Mouse (Mus musculus) limb, embryonic 12.5 days (tissue): ENCODE data around the gene Syne2. TPM values are rescaled to one million over a fixed set of nuclear protein-coding genes. Genes with fewer than 3 reads are reported as not detected.
"Not testable (repeated sequence)": the region's sequence is repeated elsewhere in the genome, so short reads cannot be mapped to it uniquely, and the experiment has no call there.

Experiments used
- ATAC-seq: fragments of 200-750 bp; cut with Nextera tagmentation; 2 replicates; pipeline ENCODE4 v1.8.0; 2017; ENCODE audit warnings: low read depth, moderate TSS enrichment; ENCODE audit not compliant: insufficient number of reproducible peaks, insufficient read depth, low FRiP score, low TSS enrichment
- H3K27ac ChIP-seq: fragments of 300-500 bp; sonication (generic); 2 replicates; pipeline ENCODE4 v1.5.1; 2016; ENCODE audit warnings: mild to moderate bottlenecking, moderate library complexity
- H3K27me3 ChIP-seq: fragments of 300-500 bp; sonication (generic); 2 replicates; pipeline ENCODE4 v1.6.1; 2016; ENCODE audit warnings: mild to moderate bottlenecking, moderate library complexity
- H3K36me3 ChIP-seq: fragments of 300-500 bp; sonication (generic); 2 replicates; pipeline ENCODE4 v1.6.1; 2016; ENCODE audit warnings: mild to moderate bottlenecking, moderate library complexity
- H3K4me1 ChIP-seq: fragments of 300-500 bp; sonication (generic); replicated peaks from 2 replicates; pipeline ENCODE4 v1.6.1; 2016
- H3K4me2 ChIP-seq: fragments of 300-500 bp; sonication (generic); 2 replicates; pipeline ENCODE4 v1.6.1; 2016; ENCODE audit warnings: mild to moderate bottlenecking, moderate library complexity
- H3K4me3 ChIP-seq: fragments of 300-500 bp; sonication (generic); replicated peaks from 2 replicates; pipeline ENCODE4 v1.5.1; 2016; ENCODE audit warnings: mild to moderate bottlenecking
- H3K9ac ChIP-seq: fragments of 300-500 bp; sonication (generic); replicated peaks from 2 replicates; pipeline ENCODE4 v1.6.1; 2016; ENCODE audit warnings: mild to moderate bottlenecking, moderate library complexity
- H3K9me3 ChIP-seq: fragments of 300-500 bp; sonication (generic); 2 replicates; pipeline ENCODE4 v1.6.1; 2016; ENCODE audit warnings: mild to moderate bottlenecking, moderate library complexity
- WGBS: fragments of 180-500 bp; shearing (Covaris S2); methylation state at CpG from one replicate; pipeline ENCODE4 v1.1.7; 2016; 5-methylcytosine and 5-hydroxymethylcytosine counted together
- polyA plus RNA-seq: library from polyadenylated mRNA; unstranded; fragments of >200 nt; fragmentation: Nextera tagmentation; extraction: Ambion mirVana; gene quantifications from 2 replicates; pipeline ENCODE4 v1.2.1, GENCODE M21; 2016

The Syne2 gene
- polyA plus RNA-seq, 1 experiment from 2014 or later, result 119 TPM

DNA sequence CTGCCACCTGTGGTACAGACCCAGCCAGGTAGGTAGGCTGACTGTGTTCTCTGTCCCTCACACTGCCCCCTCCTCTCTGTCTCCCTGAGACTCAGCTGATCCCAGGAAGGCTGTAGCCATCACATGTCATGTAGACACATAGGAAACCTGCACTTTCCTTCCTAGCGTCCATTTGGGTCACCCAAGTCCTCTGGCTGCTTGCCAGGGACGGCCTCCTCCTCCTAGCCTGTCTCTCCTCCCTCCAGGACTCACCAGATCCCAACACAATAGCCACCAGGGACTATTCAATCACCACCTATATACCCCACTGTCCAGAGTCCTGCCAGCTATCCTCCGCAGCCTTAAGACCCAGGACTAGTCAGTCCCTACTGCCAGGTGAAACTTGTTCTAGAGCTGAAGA, 293.1 kb downstream of the Syne2 start:
- Histone ChIP-seq H3K9me3 (no peaks in the 10 kb centered on the region), H3K36me3 (peaks cover 54% of the 10 kb centered on the region), H3K4me2 (no peak overlapping the region), H3K4me3 (no peak overlapping the region), H3K27ac (no peak overlapping the region), H3K4me1 (no peaks in the 10 kb centered on the region), H3K9ac (no peak overlapping the region), H3K27me3 (no peaks in the 10 kb centered on the region)
- no peak for ATAC-seq
- WGBS, result 90% methylated on average over 3 of the region's 3 CpGs

- Histone ChIP-seq H3K9ac (no peak overlapping the region), H3K4me1 (no peaks in the 10 kb centered on the region), H3K9me3 (no peaks in the 10 kb centered on the region), H3K4me3 (no peak overlapping the region), H3K27ac (no peak overlapping the region), H3K27me3 (no peaks in the 10 kb centered on the region), H3K4me2 (no peak overlapping the region), H3K36me3 (peaks cover 3% of the 10 kb centered on the region; the same call in 1 of the 2 replicates)
- no peak for ATAC-seq
- WGBS, result 75% methylated on average over 4 of the region's 4 CpGs
These were observed 298.6 kb downstream of the Syne2 start for GRCm38 (mm10) chr12:76116577-76116976.

GRCm38 (mm10) chr12:76117632-76118153, 299.8 kb downstream of the Syne2 start:
- Histone ChIP-seq H3K4me1 (no peaks in the 10 kb centered on the region), H3K27ac (no peak overlapping the region), H3K9me3 (no peaks in the 10 kb centered on the region), H3K9ac (no peak overlapping the region), H3K4me3 (no peak overlapping the region), H3K4me2 (no peak overlapping the region), H3K27me3 (no peaks in the 10 kb centered on the region), H3K36me3 (no peaks in the 10 kb centered on the region; the same call in 1 of the 2 replicates)
- WGBS, result 71% methylated on average over 4 of the region's 4 CpGs
- no peak for ATAC-seq

GRCm38 (mm10) chr12:76123223-76123622, 305.3 kb downstream of the Syne2 start:
- H3K9ac ChIP-seq, result no peak overlapping the region
- no peak overlapping the region for H3K4me2 ChIP-seq
- H3K4me1 ChIP-seq, result no peaks in the 10 kb centered on the region
- H3K27me3 ChIP-seq, result no peaks in the 10 kb centered on the region
- WGBS, result 86% methylated on average over 6 of the region's 6 CpGs
- no peaks in the 10 kb centered on the region for H3K9me3 ChIP-seq
- no peak overlapping the region for H3K27ac ChIP-seq
- no peaks in the 10 kb centered on the region for H3K36me3 ChIP-seq
- no peak for ATAC-seq
- H3K4me3 ChIP-seq, result no peak overlapping the region

- Histone ChIP-seq H3K27ac (no peak overlapping the region), H3K27me3 (no peaks in the 10 kb centered on the region), H3K9ac (no peak overlapping the region), H3K36me3 (no peaks in the 10 kb centered on the region), H3K4me2 (no peak overlapping the region), H3K9me3 (no peaks in the 10 kb centered on the region), H3K4me3 (no peak overlapping the region), H3K4me1 (no peaks in the 10 kb centered on the region)
- no peak for ATAC-seq
- WGBS, result 50% methylated on average over 3 of the region's 3 CpGs
These were observed 310.4 kb downstream of the Syne2 start for GRCm38 (mm10) chr12:76128306-76128705.

- Histone ChIP-seq H3K36me3 (no peaks in the 10 kb centered on the region), H3K27ac (no peak overlapping the region), H3K9me3 (no peaks in the 10 kb centered on the region), H3K4me2 (no peak overlapping the region), H3K4me1 (no peaks in the 10 kb centered on the region), H3K27me3 (no peaks in the 10 kb centered on the region), H3K4me3 (no peak overlapping the region), H3K9ac (no peak overlapping the region)
- 82% methylated on average over 10 of the region's 10 CpGs for WGBS
- ATAC-seq, result no peak
These were observed 310.9 kb downstream of the Syne2 start for GRCm38 (mm10) chr12:76128831-76129230.

DNA sequence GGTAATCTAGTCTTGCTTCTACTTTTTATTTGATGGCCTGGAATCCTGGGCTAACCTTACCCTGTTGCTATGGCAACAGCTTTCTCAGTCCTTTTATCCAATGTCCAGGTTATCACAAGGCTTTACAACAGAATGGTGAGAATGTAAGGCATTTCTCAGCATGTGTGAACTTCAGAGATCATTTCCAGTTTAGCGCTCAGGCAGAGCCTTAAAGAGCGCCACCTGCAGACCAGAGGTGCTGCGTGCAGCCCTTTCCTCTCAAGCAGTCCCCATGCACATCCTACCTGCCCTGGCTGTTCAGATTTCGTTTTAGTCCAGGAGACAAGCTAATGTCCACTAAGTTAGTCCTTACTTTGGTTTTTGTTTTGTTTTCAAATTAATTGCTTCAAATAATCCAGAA, 312.3 kb downstream of the Syne2 start:
- Histone ChIP-seq H3K36me3 (no peaks in the 10 kb centered on the region), H3K4me1 (no peaks in the 10 kb centered on the region), H3K4me2 (no peak overlapping the region), H3K9me3 (no peaks in the 10 kb centered on the region), H3K4me3 (no peak overlapping the region), H3K27ac (no peak overlapping the region), H3K27me3 (no peaks in the 10 kb centered on the region), H3K9ac (no peak overlapping the region)
- 25% methylated on average over 4 of the region's 4 CpGs for WGBS
- no peak for ATAC-seq

DNA sequence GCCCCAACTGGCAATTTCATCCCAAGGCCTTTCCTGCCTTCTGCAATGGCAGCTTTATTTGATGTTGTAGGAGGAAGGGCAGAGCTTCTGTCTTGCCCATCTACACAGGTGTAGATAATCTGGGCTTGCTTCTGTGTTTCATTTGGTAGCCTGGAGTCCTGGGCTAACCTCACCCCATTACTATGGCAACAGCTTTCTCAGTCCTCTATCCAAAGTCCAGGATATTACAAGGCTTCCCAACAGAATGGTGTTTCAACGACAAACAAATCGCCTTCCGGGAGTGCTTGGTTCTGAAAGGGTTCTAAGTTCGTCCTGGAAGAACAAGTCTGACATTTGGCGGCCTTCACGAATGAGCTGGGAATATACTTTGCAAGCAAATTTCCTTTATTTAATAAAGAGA, 313.0 kb downstream of the Syne2 start:
- ATAC-seq, result no peak
- Histone ChIP-seq H3K4me3 (no peak overlapping the region), H3K36me3 (no peaks in the 10 kb centered on the region), H3K4me1 (no peaks in the 10 kb centered on the region), H3K27ac (no peak overlapping the region), H3K9ac (no peak overlapping the region), H3K9me3 (no peaks in the 10 kb centered on the region), H3K27me3 (no peaks in the 10 kb centered on the region), H3K4me2 (no peak overlapping the region)
- WGBS, result 87% methylated on average over 6 of the region's 6 CpGs

GRCm38 (mm10) chr12:76132591-76132990, 314.7 kb downstream of the Syne2 start:
- no peaks in the 10 kb centered on the region for H3K36me3 ChIP-seq
- no peak overlapping the region for H3K4me2 ChIP-seq
- WGBS, result 79% methylated on average over 4 of the region's 4 CpGs
- no peaks in the 10 kb centered on the region for H3K27me3 ChIP-seq
- H3K4me1 ChIP-seq, result no peaks in the 10 kb centered on the region
- no peak overlapping the region for H3K27ac ChIP-seq
- ATAC-seq, result no peak
- H3K9ac ChIP-seq, result no peak overlapping the region
- H3K9me3 ChIP-seq, result no peaks in the 10 kb centered on the region
- no peak overlapping the region for H3K4me3 ChIP-seq

GRCm38 (mm10) chr12:76133081-76133480, 315.1 kb downstream of the Syne2 start:
- WGBS, result 86% methylated on average over 9 of the region's 9 CpGs
- H3K9me3 ChIP-seq, H3K27ac ChIP-seq, H3K4me2 ChIP-seq, H3K27me3 ChIP-seq, H3K4me3 ChIP-seq, ATAC-seq, H3K4me1 ChIP-seq, H3K36me3 ChIP-seq, H3K9ac ChIP-seq: not testable (repeated sequence)

DNA sequence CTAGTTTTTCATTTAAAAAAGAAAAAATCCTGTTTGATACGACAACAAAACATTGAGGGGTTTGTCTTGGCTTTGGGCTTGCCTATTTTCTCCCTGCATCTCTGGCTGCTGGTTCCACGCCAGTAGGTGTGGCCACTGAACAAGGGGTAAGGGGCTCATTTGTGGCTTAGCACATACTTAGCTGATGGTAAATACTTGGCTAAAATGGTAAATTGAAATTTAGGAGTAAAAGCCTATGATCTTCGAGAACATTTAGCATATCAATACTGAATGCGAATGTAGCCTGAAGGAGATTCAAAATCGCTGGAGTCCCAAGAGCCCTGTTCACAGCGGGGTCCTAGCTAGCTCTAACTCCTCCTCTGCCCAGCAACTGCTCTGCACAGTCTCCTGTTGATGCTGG, 318.8 kb downstream of the Syne2 start:
- no peaks in the 10 kb centered on the region for H3K27me3 ChIP-seq
- H3K27ac ChIP-seq, result no peak overlapping the region
- H3K9me3 ChIP-seq, result no peaks in the 10 kb centered on the region
- no peak overlapping the region for H3K4me2 ChIP-seq
- no peaks in the 10 kb centered on the region for H3K36me3 ChIP-seq
- WGBS, result 45% methylated on average over 6 of the region's 6 CpGs
- no peak for ATAC-seq
- no peak overlapping the region for H3K4me3 ChIP-seq
- H3K9ac ChIP-seq, result no peak overlapping the region
- H3K4me1 ChIP-seq, result no peaks in the 10 kb centered on the region

DNA sequence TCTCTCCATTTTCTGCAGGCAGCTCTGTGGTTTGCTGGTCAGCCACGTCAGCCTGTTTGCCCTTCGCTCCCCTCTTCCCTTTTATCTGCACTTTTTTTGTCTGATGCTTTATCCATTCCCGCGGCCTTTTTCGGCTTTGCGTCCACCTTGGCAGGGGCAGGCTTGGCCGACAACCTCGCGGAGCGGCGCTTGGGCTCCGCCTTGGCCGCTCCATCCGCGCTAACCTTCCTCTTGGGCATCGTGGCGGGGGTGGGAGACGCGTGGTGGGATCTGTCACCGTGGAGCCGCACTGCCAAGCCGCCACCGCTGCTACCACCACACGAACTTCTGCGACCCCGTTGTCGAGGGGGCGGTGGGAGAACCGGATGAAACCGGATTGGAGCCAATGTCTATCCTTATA, 334.5 kb downstream of the Syne2 start:
- H3K4me1 ChIP-seq, H3K9me3 ChIP-seq, H3K27ac ChIP-seq, H3K36me3 ChIP-seq, ATAC-seq: not testable (repeated sequence)
- Histone ChIP-seq H3K4me3 (peak overlapping the region; percentile 38), H3K27me3 (peaks cover 17% of the 10 kb centered on the region), H3K4me2 (peak overlapping the region; percentile 60), H3K9ac (peak overlapping the region; percentile 45; the same call in 1 of the 2 replicates)
- WGBS, result 16% methylated on average over 30 of the region's 30 CpGs
